Mouse (Mus musculus) lung, postnatal 14 days (tissue): Measurements from ENCODE around the gene Csrp2.
A peak's percentile ranks its signal among the peaks of the same experiment; 100 is the strongest.

Experiments used
- DNase-seq: peaks from one replicate; pipeline ENCODE4 v3.0.0; 2021

Csrp2 gene

DNA sequence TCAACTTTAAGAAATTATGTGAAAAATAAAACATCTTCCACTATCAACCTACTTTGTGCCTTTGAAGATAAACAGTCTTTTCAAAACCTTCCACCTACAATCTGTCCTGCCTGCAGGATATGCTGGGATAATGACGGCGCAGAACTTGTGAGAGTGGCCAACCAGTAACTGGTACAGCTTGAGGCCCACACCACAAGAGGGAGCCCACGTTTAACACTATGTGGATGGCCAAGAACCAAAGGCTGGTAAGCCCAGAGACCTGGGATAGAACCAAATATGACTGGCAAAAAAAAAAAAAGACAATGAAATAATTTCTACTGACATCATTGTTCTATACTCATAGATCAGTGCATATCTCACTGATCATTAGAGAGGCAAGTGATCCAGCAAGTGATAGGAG is 54.9 kb downstream of the Csrp2 start:
- DNase-seq: peak; percentile 54

DNA sequence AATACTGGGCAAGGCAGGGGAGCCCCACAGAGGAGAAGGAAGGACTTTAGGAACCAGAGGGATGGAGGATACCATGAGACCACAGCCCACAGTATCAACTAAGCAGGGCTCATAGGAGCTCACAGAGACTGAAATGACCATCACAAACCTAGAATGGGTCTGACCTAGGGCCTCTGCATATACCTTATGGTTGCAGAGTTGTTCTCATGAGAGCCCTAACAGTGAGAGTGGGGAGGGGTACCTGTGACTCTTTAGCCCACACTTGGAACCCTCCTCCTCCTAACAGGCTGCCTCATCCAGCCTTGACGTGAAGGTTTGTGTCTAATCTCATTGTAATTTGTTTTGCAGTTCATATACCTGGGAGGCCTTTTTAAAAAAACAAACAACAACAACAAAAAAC is 55.3 kb downstream of the Csrp2 start:
- DNase-seq: no peak

GRCm38 (mm10) chr10:110976046-110976445 is 56.5 kb downstream of the Csrp2 start:
- peak; percentile 57 for DNase-seq

DNA sequence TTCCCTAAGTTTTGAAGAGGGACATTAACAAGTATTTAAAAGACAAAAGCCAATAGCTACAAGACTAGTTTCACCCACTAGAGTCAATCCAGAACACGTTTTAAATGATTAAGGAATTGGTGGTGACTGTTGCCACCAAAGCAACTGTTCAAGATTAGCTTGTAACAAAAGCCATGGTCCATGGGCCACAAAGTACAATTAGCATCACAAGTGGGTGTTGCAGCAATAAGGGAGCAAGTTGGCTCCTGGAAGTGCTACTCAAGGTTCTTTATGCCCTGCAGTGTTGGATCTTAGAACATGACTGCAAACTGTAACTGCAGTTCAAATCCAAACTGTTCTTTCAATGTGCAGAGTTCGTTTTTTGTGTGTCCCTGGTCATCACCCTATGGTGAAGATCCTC is 57.8 kb downstream of the Csrp2 start:
- no peak for DNase-seq

DNA sequence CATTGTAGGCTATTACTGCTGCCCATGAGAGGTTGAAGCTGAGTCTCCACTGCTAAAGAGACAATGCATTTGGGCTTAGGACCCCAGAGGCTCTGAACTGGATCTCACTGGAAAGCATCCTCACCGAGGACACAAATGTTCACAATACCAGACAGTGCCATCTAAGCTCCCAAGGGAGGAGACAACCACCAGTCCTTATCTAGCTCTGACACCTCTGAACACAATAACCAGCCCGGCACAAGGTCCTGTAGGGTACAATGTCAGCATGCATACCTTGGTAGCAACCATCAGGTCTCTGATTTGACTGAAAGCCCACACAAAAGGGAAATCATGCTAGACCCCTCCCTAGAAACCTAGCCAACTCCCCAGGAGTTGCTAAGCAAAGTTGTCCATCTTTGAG is 59.8 kb downstream of the Csrp2 start:
- no peak for DNase-seq

DNA sequence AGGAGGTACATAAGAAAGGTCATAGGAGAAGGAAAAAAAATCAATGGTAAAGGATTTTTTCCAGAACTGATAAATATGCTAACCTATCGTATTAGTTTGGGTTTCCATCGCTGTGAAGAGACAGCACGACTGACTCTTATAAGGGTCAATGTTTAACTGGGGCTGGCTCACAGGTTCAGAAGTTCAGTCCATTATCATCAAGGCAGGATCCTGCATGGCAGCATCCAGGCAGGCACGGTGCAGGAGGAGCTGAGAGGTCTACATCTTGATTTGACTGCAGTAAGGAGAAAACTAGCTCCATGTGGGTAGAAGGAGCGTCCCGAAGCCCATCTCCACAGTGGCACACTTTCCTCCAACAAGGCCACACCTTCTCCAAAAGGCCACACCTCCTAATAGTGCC is 60.9 kb downstream of the Csrp2 start:
- DNase-seq: no peak

DNA sequence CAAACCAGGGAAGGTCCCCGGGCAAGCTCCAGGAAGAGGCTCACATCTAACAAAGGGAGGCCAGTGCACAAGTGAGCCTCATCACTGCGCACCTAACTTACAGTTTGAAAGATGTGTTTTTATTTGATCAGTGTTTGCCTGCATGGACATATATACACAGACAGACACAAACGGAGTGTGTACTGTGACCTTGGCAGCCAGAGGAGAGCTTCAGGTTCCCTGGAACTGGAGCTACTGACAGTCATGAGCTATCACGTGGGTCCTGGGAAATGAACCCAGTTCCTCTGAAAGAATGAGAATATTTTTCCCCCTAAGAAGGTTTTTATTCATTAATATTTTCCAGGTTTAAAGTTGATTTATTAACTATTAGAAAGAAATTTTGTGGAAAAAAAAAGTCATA is 63.2 kb downstream of the Csrp2 start:
- DNase-seq: no peak

- DNase-seq: no peak
Measured at GRCm38 (mm10) chr10:110986682-110987081, 67.1 kb downstream of the Csrp2 start.
